Mouse (Mus musculus) macrophage (primary cell): Measurements from ENCODE around the gene Rad51b. TPM values are rescaled to one million over a fixed set of nuclear protein-coding genes. Genes with fewer than 3 reads are reported as not detected.

Experiments
- H3K27ac ChIP-seq: fragments of 350-480 bp; formaldehyde crosslinking; 2 replicates; pipeline ENCODE4 v1.9.0; 2021
- H3K36me3 ChIP-seq: fragments of 350-480 bp; formaldehyde crosslinking; 2 replicates; pipeline ENCODE4 v1.9.0; 2021; ENCODE audit errors: inconsistent target
- H3K4me3 ChIP-seq: fragments of 350-480 bp; formaldehyde crosslinking; 2 replicates; pipeline ENCODE4 v1.9.0; 2021; ENCODE audit errors: inconsistent target
- H3K79me2 ChIP-seq: fragments of 350-480 bp; formaldehyde crosslinking; 2 replicates; pipeline ENCODE4 v1.9.0; 2021; ENCODE audit errors: inconsistent target
- WGBS: methylation state at CpG from one replicate; pipeline ENCODE4 v1.1.7; 2026; ENCODE audit warnings: inconsistent platforms; ENCODE audit not compliant: missing documents; 5-methylcytosine and 5-hydroxymethylcytosine counted together
- polyA plus RNA-seq: library from polyadenylated mRNA; stranded (reverse); fragments of 250-400 nt; gene quantifications from 3 replicates; pipeline ENCODE4 v1.2.4, GENCODE M21; 2018; ENCODE audit warnings: inconsistent platforms

Rad51b gene
- polyA plus RNA-seq, 1 experiment from 2014 or later = 1.3 TPM

DNA sequence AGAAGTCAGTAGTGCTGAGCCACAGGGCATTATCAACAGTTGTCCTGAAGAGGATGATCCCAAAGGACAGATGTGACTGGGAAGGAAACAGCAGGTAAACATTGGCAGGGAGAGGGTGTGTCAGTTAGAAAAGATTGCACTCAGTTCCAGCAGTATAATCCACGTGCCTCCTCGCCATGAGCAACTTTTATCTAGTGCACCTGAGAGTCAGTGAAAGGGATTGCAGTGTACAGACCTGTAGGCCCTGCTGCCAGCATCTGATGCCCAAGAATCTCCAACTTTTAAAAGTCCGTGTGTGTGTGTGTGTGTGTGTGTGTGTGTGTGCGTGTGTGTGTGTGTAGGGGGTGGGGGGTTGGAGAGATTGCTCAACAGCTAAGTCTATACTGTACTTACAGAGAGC lies 195.5 kb downstream of the Rad51b start:
- Histone ChIP-seq H3K27ac (no peak overlapping the region), H3K36me3 (no peaks in the 10 kb centered on the region), H3K79me2 (no peaks in the 10 kb centered on the region), H3K4me3 (no peak overlapping the region)
- WGBS = 91% methylated on average over 4 of the region's 4 CpGs

DNA sequence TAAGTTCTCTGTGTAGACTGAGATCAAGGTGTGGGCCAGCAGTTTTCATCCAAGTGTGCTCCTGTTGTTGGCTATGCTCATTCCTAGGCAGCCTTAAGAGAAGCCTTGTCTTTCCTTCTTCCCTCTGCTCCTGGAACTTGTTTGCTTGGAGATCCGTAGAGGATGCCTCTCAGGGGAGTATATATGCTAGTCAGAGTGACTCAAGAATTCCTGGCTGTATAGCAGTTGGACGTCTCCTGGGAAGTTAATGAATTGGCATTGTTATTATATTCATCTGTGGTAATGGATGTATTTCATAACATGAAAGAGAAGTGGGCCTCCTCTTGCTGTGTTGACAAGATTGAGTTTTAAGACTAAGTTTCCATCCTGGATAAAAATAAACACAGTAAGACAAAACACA lies 196.4 kb downstream of the Rad51b start:
- Histone ChIP-seq H3K36me3 (no peaks in the 10 kb centered on the region), H3K79me2 (no peaks in the 10 kb centered on the region), H3K27ac (no peak overlapping the region), H3K4me3 (no peak overlapping the region)
- WGBS = 86% methylated on average over 2 of the region's 2 CpGs

DNA sequence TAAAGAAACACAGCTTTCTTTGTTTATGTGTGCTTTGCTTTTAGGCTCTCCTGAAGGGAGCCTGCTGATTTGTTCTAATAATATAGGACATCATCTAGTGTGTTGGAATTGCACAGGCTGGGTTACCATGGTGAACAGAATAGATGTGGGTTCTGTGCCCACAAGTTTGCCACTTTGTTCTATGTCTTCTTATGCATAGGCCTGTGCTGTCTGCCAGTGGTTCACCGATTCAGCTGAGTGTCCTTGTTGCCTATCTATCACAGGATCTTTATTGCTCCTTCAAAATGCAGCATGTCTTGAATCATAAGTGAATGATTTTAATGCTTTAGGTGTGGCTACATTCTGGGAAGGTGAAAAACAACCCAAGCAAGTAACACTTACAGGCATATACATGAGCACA lies 201.2 kb downstream of the Rad51b start:
- no peaks in the 10 kb centered on the region for H3K36me3 ChIP-seq
- WGBS = 93% methylated on average over 1 of the region's 1 CpGs

DNA sequence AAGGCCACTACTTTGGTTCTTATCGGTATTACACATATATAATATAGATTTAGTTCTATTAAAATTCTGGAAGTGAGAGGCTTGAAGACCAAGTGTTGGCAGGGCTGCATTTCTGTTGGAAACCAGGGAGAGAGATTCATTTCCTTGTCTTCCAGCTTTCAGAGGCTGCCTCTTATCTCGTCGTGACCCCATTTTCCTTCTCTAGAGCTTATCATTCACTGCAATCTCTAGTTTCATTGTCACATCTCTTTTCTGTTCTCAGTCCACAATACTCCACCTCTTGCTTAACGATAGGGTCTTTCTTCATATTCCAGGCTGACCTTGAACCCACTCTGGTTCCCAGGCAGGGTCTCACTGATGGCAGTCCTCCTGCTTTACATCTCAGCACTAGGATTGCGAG lies 202.7 kb downstream of the Rad51b start:
- Histone ChIP-seq H3K4me3 (no peak overlapping the region), H3K27ac (no peak overlapping the region), H3K79me2 (no peaks in the 10 kb centered on the region), H3K36me3 (no peaks in the 10 kb centered on the region)
- WGBS = 91% methylated on average over 5 of the region's 5 CpGs

More for the DNA sequence above, 201.2 kb downstream of the Rad51b start:
- H3K4me3 ChIP-seq = no peak overlapping the region
- H3K79me2 ChIP-seq = no peaks in the 10 kb centered on the region
- no peak overlapping the region for H3K27ac ChIP-seq

DNA sequence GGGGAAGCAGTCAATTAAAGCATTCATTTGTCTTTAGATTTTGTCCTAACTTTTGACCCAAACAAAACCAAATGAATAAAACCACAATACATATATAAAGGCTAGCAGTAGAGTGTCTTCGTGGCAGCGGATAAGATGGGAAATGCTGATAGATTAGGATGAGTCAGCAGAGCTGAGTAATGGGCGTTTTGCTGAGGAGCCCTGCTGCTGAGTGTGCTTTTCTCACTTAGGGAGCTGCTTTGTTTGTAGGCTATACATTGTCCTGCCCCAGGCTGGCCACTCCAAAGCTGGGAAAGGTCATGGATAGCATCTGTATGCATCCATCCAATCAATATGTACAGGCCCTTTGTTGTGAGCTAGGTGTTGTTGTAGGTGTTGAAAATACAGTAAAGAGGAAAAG lies 204.8 kb downstream of the Rad51b start:
- no peak overlapping the region for H3K4me3 ChIP-seq
- WGBS = 81% methylated on average over 3 of the region's 3 CpGs
- no peaks in the 10 kb centered on the region for H3K79me2 ChIP-seq
- H3K27ac ChIP-seq = no peak overlapping the region
- H3K36me3 ChIP-seq = no peaks in the 10 kb centered on the region

DNA sequence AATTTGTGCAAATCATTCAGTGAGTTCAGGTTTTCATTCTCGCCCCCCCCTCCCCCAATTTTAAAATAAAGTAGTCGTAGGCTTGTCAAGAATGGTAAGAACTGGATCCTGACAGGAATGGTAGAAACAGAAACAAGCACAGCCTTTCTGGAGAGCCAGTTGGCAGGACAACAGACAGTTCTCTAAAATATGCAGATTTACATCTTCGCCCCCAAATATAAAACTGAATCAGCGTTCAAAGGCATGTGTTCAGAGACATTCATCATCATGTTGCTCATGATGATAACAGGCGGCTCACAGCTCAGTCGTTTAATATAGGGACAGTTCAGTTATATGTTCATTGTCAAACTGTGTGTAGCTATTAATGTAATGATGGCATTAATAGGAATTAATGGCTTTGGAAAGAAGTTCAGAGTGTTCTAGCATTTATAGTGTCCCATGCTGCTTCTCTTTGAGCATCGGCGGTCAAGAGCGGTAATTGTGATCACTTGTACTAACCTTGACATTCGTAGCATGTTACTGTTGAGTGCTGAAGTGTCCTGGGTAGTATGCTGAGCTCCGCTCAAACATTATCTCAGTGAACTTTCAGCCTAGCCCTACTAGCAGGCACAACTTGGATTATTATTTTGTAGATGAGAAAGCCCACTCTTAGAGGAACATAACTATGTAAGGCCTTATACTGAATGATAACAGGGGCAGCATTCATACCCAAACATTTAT lies 205.9 kb downstream of the Rad51b start:
- 96% methylated on average over 11 of the region's 11 CpGs for WGBS

DNA sequence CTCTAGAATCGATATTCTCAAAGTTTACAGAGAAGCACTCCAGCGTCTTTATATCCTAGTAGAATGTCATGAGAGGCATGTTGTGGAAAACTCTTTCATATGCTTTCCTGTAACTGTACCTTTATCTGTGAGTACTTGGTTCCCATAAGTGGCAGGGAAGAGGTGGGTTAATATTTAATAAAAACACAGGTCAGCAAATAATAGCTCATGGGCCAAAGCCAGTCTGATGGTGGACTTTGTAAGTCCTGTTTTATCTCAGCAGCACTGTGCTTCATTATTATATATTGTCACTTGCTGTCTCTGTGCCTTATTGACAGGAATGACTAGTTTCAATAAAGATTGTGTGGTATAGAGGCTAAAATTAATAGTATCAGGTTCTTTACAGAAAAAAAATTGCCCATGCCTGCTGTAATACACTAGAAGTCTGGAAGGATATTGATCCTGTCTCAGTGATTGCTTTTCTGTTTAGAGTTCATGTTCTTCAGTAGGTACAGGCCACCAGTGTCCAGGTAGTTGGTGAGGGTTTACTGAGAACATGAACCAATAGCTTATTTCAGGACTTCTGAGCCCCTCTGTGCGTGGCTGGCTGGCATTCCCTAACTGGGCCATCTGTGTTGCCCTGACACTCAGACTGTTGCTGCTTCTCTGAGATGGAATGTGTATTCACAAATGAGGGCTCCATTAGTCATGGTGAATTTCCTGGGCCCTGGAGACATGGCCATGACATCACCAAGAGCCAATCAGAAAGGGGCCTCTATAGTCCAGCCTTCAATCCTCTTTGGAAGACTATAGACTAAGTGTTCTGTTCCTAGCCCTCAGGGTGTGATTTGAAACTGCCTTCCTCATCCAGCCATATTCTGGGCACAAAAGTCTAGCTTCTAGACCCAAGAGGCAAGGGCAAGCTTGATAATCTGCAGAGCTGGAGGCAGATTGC lies 206.8 kb downstream of the Rad51b start:
- WGBS = 91% methylated on average over 3 of the region's 3 CpGs
- H3K27ac ChIP-seq = no peak overlapping the region
- H3K79me2 ChIP-seq = no peaks in the 10 kb centered on the region
- no peaks in the 10 kb centered on the region for H3K36me3 ChIP-seq
- H3K4me3 ChIP-seq = no peak overlapping the region

More for the DNA sequence above, 205.9 kb downstream of the Rad51b start:
- H3K79me2 ChIP-seq = no peaks in the 10 kb centered on the region
- H3K27ac ChIP-seq = no peak overlapping the region
- no peaks in the 10 kb centered on the region for H3K36me3 ChIP-seq
- no peak overlapping the region for H3K4me3 ChIP-seq

DNA sequence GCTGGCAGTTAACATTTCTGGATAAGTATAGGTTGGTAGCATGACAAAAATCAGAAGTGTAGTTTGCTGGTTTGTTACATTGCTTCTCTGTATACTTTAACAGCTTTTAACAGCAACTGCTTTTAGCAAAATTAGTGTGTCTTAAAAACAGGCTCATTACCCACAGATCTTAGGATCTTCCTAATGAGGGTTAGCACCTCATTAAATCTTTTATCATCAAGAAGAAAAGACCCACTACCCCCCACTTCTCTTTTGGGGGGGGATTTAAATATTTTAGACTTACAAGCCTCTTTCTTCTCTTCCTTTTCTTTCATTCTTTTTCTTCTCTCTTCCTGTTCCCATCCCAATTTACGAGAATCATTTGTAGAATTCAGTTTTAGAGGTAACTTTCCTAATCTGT lies 207.6 kb downstream of the Rad51b start:
- H3K4me3 ChIP-seq = no peak overlapping the region
- no peaks in the 10 kb centered on the region for H3K79me2 ChIP-seq
- no peaks in the 10 kb centered on the region for H3K36me3 ChIP-seq
- no peak overlapping the region for H3K27ac ChIP-seq
- WGBS = 100% methylated on average over 1 of the region's 1 CpGs

DNA sequence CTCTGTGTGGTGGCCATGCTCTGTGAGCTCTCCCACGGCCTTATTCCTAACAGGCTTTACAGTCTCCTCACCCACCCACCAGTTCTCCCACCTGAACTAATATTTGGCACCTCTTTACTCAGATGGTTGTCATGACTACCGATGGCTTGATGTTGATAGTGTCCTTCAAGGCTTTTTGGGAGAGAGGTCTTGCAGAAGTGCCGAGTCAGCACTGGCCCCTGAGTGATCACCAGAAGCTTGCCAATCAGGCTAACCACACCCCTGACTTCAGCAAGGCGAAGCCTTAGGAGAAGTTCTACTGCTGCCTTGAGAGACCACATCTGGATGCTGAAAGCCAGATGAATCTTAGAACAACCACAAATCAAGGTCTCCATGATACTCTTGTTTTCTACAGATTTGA lies 209.3 kb downstream of the Rad51b start:
- Histone ChIP-seq H3K27ac (no peak overlapping the region), H3K79me2 (no peaks in the 10 kb centered on the region), H3K36me3 (no peaks in the 10 kb centered on the region), H3K4me3 (no peak overlapping the region)
- WGBS = 83% methylated on average over 4 of the region's 4 CpGs

DNA sequence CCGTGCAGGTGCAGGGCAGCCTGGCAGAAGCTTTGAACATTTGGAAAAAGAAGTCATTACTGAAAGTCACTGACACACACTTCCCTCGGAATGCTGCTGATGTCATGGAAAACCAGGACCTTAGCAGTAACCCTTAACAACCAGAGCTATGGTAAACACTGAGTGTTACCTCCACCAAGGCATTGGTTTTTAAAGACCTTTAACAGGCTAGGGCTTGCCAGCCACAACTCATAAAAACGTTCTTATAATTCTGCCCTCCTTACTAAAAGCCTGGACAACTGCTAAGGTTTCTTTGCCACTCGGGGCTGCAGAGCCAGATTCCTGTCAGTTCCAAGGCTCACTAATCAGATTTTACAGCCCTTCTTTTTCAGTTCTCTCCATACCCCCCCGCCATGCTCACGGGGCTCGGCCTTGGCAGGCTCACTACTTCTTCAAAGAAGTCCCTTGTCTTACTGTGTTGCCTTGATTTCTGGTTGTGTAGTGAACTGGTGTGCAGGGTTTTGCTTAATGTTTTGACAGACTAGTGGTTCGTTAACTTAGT lies 210.1 kb downstream of the Rad51b start:
- no peak overlapping the region for H3K27ac ChIP-seq
- H3K36me3 ChIP-seq = no peaks in the 10 kb centered on the region
- H3K4me3 ChIP-seq = no peak overlapping the region
- 95% methylated on average over 8 of the region's 8 CpGs for WGBS
- no peaks in the 10 kb centered on the region for H3K79me2 ChIP-seq

DNA sequence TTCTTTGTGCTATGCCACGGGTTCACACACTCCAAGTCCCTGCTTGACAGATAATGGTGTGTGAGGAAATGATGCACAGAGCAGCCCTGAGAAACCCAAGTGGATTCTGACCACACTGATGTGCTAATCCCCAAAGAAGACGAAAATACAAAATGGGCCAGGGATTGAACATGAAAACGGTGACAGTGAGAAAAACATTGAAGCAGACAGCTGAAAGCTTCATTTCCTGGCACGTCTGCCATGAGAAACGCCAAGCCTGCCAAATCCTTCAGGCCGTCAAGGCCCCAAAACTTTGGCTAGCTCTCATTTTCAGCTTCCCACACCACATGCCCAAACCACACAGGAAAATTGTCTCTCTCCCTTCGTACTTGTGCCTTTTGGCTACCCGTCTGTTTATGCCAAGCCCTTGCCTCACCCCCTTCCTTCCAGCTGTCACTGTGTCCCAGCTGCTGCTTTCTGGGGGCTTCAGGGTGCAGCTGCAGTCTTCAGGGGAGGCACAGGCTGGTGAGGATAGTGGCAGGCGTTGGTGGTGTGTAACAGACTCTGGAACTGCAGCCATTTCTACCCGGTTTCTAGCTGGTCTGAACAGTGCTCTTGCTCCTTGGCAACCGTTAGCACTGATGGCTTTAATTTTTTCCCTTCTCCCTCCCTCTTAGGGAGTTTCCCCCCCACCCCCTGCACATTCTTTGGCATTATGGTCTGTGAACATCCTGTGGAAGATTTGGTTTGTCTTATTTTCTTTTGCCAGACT lies 214.5 kb downstream of the Rad51b start:
- Histone ChIP-seq H3K36me3 (no peaks in the 10 kb centered on the region), H3K27ac (no peak overlapping the region), H3K79me2 (no peaks in the 10 kb centered on the region), H3K4me3 (no peak overlapping the region)
- 64% methylated on average over 11 of the region's 11 CpGs for WGBS

DNA sequence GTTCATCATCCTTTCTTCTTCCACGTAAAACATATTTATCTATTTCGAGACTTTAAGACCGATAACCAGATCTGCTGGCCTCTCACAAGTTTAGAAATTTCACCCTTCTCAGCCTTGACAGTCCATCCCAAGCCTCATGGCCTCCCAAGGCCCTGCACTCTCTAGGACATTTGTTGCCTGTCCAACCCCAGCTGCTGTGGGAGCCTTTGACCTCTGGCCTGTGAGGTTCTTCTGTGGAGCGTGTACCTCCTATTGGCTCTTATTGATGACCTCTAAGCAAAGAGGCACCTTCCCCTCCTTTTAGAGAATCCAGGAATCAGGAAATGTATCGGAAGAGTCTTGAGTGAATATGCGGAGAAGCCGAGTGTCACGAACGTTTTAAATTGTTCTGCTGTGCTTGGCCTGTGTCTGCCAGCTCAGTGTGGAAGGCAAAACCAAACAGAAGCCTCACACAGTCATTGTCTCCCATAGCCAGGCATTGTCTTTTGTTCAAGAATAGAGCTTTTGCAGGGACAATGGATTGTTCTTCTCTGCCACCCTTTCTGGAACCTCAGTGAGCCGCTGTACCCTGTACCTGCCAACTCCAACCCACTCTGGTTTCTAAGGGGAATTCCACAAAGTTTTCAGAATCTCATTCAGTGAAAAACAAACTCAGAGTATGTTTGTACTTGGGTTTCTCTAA lies 215.3 kb downstream of the Rad51b start:
- Histone ChIP-seq H3K4me3 (no peak overlapping the region), H3K27ac (no peak overlapping the region), H3K79me2 (no peaks in the 10 kb centered on the region), H3K36me3 (no peaks in the 10 kb centered on the region)
- 90% methylated on average over 10 of the region's 10 CpGs for whole genome bisulfite sequencing

DNA sequence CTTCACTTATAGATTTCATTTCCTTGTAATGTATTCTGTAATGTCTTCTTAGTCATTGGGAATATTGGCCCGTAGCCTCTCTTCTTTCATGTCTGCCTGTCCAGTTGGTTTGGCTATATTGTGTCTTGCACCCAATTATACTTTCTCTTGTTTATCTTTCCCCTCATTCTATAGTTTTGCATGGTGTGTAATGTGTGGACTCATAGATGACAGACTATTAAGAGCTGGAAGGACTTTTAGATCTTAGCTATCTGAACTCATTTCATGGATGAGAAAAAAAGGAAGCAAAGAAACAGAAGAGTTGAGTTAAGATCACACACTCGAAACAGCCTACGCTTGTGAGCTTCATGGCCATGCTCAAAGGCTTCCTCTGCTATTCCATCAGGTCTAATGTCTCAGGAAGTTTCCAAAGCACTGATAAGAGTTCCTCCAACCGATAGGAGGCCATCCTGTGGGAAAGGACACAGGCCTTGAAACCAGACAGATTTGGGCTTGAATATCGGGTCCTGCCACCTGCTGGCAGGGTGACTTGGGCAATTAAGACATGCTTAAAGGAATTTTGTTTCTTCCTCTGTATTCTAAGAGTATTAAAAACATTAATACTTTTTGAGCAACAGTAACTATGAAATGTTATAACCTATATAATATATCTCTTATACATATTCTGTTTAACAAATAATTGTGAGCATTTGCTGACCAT lies 216.1 kb downstream of the Rad51b start:
- Histone ChIP-seq H3K79me2 (no peaks in the 10 kb centered on the region), H3K27ac (no peak overlapping the region), H3K4me3 (no peak overlapping the region), H3K36me3 (no peaks in the 10 kb centered on the region)
- 81% methylated on average over 5 of the region's 5 CpGs for WGBS
